Mouse (Mus musculus) testis, postnatal 14 days (tissue): ENCODE results near the gene Tmem221.

Experiments used
- DNase-seq: peaks from one replicate; pipeline ENCODE4 v3.0.0; 2021; ENCODE audit warnings: low spot score

The Tmem221 gene

DNA sequence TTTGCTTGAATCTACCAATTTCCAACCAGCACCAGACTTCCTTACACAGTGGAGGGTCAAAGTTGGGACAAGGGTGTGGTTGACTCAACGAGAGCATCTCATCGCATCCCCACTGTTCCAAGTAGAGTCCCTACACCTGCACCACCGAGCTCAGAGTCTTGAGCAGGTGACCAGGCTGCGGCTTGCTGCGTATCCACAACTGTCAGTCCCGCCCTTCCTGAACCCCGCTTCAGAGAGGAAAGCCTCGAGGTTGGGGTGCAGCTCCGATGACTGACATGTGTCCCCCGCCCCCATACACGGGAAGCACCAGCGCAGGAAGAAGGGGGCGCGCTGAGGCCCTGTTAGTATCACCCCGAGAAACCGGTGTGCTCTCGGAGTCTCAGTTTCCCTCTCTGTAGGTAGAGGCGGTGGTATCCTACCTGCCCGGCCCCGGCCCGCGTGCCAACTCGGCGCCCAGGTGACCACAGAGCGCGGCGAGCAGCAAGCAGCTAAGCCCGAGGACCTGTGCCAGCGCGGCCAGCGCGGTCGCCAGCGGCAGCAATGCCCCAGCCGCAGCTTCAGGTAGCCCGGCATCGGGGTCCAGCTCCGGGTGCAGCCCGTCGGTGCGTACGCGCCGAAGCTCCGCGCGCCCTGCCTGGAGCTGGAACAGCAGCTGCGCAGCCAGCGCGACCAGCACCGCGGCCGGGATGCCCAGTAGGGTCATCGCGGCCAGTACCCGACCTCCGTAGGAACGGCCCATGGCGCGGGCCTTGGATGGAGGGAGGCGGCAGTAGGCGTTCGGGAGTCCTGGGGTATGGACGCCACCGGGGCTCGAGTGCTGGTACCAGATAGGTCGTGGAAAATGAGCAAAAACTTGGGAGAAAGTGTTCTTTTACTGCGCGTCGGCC lies at the start of gene Tmem221:
TSS of gene Tmem221 (minus strand) at position 801 of the 887 bp plus-strand sequence.
- DNase-seq, result no peak

DNA sequence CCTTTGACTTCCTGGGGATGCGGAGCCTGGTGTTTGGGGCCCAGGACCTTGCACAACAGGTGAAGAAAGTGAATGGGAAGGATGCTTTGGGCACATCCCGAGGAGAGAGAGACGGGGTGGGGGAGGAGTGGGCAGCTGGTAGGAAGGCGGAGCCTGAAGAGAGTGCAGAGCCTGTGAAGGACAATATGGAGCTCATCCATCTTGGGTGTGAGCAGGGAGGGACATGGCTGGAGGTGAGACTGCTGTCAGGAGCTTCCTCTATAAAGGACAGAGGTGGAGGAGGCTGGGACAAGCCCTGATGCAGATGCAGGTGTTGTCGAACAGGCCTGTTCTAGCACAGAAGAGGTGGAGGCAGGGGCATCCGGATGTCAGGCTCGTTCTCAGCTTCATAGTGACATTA lies 45.4 kb upstream of the Tmem221 start:
- DNase-seq, result no peak

DNA sequence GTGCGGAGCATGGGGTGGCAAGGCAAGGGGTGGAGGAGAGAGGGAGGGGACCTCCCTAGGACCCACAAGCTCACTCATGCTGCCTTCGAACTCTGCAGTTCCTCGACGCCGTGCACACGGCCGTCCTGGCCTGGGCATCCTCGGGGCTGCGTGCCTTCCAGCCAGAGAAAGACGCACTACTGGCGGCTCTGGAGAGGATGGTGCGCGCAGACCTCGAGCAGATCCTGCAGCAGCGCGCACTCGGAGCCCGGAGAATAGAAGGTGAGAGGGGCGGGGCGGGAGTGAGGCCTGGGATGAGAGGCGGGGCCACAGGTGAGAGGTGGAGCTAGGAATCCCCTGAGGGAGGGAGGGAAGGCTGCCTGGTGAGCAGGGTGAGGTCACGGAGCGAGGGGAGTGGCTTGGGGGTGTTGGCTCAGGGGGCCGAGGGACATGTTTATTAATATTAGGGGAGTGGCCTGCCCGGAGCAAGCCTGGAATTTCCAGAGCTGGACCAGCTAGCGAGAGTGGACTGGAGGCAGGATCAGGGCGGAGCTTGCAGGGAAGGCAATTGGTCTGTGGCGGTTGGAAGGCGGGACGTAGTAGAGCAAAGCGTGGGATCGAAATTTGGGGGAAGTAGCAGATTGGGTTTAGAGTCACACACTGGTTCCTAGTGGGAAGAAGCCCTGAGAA lies 44.1 kb upstream of the Tmem221 start:
- DNase-seq, result peak; percentile 89

DNA sequence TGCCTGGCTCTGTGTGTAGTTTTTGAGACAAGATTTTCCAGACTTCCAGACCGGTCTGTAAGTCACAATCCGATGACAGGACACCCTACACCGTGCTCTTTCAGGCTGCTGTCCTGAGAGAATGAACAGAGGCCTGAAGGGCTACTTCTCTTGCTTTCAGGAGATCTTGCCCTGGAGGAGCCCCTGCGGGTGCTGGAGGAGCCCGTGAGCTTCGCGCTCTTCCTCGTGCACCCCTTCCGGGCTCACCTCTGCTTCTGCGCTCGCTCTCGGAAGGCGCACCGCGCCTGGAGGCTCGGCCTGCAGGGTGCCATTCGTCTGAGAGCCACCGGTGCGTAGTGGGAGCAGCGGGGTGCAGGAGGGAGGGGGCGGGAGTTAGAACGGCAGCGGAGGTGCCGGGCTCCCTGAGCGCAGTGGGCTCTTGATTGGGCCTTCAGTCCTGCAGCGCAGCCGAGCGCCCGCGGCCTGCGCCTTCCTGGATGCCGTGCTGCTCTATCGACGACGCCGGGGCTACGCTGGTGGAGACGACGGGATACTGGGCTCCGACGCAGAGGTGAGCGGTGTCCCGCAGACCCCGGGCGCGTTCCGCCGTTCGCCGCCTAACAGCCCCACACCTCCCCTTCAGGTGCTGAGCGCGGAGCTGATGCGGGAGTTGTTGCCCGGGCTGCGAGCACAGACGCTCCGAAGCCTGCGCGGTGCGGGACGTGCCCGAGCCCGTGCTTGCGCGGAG lies 43.4 kb upstream of the Tmem221 start:
- no peak for DNase-seq

DNA sequence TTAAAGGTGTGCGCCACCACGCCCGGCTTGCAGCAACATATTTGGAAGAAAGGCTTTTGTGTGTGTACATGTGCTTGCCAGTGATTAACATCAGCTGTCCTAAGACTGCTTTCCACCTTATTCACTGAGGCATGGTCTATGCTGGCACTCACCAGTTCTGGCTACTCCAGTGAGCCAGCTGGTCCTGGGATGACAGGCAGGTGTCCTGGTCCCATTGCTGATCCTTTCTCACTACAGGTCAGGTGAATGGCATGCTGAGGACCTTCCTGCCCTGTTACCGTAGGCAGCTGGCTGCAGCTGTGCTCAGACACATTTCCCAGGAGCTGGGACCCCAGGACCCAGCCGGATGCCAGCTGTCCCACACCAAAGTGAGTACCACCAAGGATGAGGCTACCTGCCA lies 40.2 kb upstream of the Tmem221 start:
- no peak for DNase-seq

DNA sequence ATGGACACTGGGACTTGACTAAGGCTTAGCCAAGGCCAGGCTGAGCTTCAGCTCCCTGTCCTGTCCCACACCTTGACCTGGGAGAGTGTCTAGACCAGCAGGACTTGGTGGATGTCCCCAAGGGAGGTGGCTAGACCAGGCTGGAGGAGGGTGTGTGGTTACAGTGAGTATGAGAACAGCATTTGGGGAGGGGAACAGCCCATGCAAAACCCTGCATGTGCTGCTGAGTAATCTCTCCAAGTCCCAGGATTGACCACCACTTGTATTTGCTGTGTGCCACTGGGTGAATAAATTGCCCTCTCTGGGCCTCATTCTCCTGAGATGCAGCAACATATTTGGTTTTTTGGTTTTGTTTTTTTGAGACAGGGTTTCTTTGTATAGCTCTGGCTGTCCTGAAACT lies 39.7 kb upstream of the Tmem221 start:
- no peak for DNase-seq

DNA sequence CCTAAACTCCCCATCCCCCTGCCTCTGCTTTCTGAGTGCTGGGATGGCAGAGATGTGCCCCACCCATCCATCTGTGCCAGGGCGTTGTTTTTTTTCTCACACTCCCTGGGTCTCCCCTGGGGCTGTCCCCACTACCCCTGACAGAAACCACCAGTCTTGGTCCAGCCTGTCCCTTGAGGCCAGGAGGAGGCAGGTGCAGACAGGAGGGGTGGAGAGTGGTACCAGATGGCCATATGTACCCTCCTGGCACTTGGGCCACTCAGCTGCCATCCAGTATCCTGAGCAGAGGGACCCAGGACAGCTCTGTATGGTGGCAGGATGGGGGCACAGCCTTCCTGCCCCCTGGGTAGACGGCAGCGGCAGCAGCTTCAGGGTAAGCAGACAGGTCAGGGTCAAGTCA lies 38.8 kb upstream of the Tmem221 start, which contains the start of gene Fam129c:
TSS of gene Fam129c (plus strand) at position 198 of the 400 bp plus-strand sequence.
- no peak for DNase-seq

DNA sequence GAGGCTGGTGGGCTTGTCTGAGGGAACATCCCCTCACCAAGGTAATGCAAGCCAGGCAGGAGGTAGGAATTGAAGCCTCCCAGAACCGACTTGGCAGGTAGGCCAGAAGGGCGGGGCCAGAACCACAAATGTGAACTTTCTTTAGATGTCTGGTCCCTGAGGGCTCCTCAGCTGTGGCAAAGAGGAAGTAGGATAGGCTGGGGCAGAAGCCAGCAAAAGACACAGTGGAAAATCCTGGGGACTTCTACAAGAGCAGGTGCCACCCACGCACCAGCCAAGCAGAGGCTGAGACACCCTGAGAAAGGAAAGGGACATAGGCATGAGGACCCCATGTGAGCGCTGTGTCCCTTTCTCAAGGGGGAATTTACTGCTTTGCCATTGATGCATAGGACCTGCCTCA lies 38.1 kb upstream of the Tmem221 start:
- DNase-seq, result no peak

DNA sequence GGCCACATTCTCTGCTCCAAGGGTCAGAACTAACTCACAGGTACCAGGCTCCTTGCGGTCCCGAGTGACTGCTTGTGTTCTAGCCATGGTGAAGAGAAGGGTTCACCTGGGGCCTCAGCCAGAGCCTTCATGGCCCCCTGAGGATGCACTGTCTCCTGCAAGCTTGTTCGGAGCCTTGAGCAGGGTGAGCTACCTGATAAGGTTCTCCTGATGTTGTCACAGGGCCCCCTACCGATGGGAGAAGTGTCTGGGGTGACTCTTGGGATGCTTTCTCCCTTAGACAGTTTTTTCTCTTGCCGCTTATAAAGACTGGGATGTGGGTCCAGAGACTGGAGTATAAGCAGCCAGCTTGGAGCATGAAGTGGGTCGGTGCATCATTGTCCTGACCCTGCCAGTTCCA lies 37.7 kb upstream of the Tmem221 start:
- no peak for DNase-seq

DNA sequence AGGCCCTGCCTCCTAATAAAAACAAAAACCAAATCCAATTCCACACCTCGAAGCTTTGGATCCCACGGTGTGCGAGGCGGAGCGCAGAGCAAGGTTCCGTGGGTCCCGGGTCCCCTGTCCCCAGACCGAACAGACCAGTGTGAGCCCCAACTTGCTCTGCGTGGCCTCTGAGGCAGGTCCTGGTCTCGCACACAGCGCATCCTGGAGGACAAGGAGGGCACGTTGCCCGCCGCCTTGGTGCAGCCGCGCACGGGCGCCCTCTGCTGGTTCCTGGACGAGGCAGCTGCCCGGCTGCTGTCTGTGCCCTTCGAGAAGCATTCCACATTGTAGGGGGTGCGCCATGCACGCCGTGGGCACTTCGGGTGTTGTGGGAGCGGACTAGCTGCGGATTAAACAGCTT lies 37.2 kb upstream of the Tmem221 start:
- DNase-seq, result peak; percentile 82

DNA sequence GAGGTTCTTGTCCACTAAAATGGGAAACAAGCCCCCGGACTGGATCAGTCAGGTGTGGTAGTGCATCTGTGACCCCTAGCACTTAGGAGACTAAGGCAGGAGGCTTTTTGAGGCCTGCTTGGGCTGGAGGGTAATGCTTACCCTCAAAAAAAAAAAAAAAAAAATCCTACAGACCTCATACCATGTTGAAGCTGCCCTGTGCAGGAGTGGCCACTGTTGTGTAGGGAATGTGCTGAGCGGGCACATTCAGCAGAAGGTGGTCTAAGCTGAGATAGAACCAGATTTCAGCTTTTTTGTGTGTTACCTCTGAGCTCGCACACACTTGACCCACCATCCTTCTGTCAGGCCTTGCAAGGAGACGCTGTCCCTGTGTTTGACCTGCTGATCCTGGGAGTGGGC lies 35.7 kb upstream of the Tmem221 start:
- DNase-seq, result no peak

DNA sequence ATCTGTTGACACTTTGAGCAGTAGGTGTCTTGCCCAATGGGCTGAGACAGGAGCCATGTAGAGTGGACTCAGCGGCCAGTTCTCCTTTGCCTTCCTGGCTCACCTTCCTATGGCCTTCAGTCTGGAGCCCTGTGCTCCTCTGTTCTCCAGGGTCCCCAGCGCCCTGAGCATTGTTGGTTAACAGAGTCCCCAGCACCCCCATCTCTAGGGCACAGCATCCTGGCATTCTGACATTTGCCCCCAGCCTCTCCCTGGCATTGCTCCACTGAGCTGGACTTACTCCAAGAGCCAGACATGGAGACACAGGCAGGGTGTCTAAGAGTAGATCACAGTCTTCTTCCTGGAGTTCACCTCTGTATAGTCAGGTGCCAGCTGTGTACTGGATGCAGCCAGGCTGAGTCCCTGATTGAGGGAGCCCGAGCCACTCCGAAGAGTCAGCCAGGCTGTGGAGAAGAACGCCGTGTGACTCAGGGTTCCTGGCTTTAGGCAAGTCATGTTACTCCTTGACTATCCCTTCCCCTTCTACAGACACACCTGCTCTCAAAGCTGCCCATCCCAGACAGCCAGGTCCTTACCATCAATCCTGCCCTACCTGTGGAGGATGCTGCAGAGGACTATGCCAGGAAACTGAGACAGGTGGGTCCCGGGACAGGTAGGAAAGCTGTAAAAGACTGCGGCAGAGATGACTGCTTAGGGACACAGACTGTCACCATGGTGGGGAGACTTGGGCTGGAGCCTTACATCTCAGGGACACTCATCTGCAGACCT lies 35.1 kb upstream of the Tmem221 start:
- no peak for DNase-seq

DNA sequence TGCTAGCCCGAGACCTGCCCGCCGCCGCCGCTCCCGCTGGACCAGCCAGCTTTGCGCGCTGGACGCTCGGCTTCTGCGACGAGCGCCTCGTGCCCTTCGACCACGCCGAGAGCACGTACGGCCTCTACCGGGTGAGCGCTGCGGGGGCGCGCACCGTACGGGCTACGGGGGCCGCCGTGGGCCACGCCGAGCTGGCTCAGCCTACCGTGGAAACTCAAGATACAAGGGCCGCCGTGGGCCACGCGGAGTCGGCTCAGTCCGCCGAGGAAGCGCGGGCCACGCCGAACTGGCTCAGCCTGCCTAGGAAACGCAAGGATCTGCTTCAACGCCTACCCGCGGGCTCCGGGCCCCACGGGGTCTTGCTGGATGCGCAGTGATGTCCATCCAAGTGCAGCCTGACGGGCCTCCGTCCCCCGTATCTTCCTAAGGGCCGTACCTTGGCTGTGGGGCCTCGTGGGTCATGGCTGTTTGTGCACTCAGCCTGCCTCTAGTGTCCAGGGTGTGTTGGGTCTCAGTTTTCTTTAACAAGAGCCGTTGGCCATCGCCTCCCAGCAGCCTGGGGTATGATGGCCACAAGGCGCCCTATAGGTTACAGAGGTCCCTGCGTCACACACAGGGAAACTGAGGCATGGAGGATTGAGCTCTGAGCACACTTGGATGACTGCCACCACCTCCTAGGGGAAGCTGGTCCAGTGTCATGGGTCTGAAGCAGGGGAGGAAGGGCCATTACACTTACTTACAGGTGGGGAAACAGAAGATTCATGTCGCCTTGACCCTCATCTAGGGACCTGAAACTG lies 33.9 kb upstream of the Tmem221 start:
- DNase-seq, result peak; percentile 83

DNA sequence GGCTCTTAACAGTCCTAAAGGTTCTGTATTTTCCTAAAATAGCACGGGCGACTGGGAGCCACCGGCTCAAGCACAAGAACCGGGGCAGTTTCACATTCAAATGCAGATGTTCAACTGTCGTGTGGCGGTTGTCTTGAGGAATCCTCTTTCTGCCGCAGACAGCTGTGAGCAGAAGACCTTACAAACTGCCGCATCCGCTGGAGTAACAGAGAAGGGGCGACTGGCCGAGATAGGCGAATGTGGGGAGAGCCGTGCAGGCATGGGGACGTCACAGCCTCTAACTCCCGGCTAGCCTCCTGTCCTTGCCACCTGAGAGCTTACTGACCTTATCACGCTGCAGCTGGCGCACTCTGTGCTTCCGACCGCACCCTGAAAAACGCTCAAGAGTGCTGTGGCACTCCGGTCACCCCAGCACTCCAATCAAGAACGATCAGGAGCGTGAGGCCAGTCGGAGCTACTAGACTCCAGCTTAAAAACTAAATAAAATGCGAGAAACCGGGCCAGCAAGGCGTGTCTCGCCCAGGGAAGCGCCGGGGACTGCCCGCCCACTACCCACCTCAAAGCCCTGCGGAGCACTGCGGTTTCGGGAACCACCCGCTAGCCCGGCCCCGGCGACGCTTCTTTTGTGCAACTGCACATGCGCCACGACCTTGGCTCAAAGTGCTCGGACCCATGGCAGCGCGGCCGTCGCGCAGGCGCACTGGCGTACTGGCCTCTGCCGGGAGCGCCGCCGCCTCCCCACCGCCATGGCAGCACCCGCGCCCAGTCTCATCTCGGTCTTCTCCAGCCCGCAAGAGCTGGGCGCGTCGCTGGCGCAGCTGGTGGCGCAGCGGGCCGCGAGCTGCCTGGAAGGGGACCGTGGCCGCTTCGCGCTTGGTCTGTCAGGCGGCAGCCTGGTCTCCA lies 33.1 kb upstream of the Tmem221 start, which contains the start of gene Pgls:
TSS of gene Pgls (plus strand) at position 706 of the 903 bp plus-strand sequence.
- peak; percentile 93 for DNase-seq

DNA sequence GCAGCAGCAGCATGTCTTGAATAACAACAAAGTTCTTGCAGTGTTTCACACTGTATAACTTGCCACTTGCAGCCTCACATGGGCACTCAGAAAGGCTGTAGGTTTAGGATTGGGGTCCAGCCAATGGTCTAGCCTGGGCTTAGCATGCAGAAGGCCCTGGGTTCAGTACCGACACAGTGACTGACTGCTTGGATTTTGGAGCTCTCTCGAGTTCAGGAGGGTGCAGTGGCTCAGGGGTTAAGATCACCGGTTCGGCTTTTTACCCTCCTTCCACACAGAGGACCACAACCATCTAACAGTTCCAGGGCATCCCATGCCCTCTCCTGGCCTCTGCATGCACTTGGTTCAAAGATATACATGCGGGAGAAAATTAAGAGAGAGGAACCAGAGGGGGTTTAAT lies 32.3 kb upstream of the Tmem221 start:
- no peak for DNase-seq

DNA sequence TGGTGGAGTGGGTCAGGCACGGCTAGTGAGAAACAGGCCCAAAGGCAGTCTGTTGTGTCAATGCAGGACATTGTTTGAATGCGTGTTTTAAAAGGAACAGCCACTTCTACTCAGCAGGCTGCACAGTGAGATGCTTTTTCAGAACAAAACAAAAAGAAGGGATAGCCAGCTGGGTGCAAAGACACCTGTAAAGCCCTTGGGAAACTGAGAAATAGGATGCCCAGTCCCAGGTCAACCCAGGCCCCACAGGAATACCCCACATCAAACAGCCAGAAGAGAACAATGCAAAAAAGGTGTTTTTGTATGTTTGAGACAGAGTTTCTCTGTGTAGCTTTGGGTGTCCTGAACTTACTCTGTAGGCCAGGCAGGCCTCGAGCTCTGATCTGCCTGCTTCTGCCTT lies 30.1 kb upstream of the Tmem221 start:
- DNase-seq, result no peak

DNA sequence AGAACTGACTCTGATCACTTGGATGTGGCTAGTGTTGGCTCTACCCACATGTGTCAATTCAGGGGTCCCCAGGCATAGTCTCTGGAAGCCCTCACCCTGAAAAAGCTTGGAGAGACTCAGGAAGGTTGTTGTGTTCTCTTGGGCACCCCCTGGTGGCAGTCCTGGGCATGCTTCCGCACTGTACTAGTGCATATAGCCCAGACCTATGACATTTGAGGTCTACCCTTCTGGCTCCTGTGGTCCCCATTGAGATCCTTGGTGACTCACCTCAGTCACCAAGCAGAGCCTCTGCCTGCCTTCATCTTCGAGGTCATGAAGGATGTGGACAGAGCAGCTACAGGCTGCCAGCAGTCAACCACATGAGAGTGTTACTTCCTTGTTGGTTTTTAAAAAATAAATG lies 28.2 kb upstream of the Tmem221 start:
- DNase-seq, result no peak

DNA sequence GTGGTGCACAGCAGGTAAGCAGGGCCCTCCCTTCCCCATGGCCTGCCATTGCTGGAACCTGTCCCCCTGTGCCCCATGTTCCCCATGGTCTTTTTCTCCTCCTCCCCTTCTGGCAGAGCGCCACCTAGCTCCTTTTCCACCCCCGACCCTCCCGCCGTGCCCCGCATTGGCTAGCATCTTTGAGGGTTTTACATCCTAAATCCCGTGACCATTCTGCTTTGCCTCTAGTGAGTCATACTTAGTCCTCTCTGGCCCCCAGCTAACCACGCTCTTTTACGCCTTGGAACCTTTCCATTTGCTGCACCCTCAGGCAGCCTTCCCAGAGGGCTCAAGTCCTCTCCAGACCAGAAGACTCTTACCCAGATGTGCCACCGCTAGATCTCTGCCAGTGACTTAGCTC lies 21.5 kb upstream of the Tmem221 start:
- DNase-seq, result no peak

DNA sequence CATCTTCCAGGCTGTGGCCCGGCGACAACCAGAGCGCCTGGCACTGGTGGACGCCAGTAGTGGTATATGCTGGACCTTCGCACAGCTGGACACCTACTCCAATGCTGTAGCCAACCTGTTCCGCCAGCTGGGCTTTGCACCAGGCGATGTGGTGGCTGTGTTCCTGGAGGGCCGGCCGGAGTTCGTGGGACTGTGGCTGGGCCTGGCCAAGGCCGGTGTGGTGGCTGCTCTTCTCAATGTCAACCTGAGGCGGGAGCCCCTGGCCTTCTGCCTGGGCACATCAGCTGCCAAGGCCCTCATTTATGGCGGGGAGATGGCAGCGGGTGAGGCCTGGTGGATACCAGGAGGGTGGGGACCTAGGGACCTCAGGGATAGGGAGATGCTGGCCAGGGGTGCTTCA lies 20.8 kb upstream of the Tmem221 start:
- no peak for DNase-seq

DNA sequence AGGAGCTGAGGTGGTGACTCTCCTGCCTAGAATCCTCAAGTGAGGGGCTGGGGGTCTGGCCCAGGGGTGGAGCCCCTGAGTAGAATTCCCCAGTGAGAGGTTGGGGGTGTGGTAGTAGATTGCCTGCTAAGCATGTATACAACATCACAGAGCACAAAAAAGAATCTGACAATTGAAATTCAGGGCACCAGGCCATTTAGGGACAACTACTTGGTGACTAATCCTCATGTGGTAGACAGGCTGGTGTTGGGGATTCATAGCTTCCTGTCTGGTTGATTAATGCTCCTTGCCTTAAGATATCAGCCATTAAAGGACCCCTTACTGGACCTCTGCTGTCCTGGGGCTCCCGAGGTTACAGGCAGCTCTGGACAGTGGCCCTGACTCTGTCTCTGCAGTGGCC lies 20.3 kb upstream of the Tmem221 start:
- DNase-seq, result no peak
